Mouse (Mus musculus): ENCODE results near the gene Tceanc2.

- TF ChIP-seq CTCF (IDR thresholded peaks at IDR 0.05; ENCODE audit: low read depth) (no peak), EP300 (IDR thresholded peaks at IDR 0.05; ENCODE audit: low read depth) (no peak)
These were observed 6.8 kb upstream of the Tceanc2 start for GRCm38 (mm10) chr4:107185703-107186102.

Measured in heart, postnatal 0 days (tissue).